Mouse (Mus musculus) liver, adult 2 months (tissue): ENCODE measurements around the gene Arfgap2.

Experiments used
- CTCF ChIP-seq: fragments of 200-500 bp; IDR thresholded peaks from 2 replicates; pipeline ENCODE4 v1.5.1; 2011; ENCODE audit warnings: low read depth, low read length, control low read depth
- POLR2A ChIP-seq: fragments of 200-500 bp; IDR thresholded peaks from 2 replicates; pipeline ENCODE4 v1.6.1; 2011; ENCODE audit warnings: low read length, control low read depth; ENCODE audit not compliant: insufficient read depth; ENCODE audit errors: extremely low read depth

- no peak for TF ChIP-seq CTCF
- TF ChIP-seq POLR2A, result no peak
Observed at GRCm38 (mm10) chr2:91217032-91217431, 47.7 kb upstream of the Arfgap2 start.
